Mouse (Mus musculus): Measurements from ENCODE around the gene Nkx2-3.

GRCm38 (mm10) chr19:43627345-43627744 is 15.2 kb downstream of the Nkx2-3 start:
- no peak for TF ChIP-seq CTCF (IDR thresholded peaks at IDR 0.05; ENCODE audit: borderline replicate concordance, control insufficient read depth, extremely low read depth, insufficient read depth, low read length, poor library complexity)
- TF ChIP-seq POLR2A (IDR thresholded peaks at IDR 0.05; ENCODE audit: control insufficient read depth, extremely low read depth, insufficient read depth, low read length, poor library complexity), result no peak

Data from thymus, adult 2 months (tissue).